Mouse (Mus musculus) heart, adult 18-20 months (tissue): Measurements from ENCODE around the gene Osbpl3. TPM values are rescaled to one million over a fixed set of nuclear protein-coding genes. Genes with fewer than 3 reads are reported as not detected.

Source experiments
- DNase-seq, 2 experiments: peaks; one replicate each; pipeline ENCODE4 v3.0.0; 2021 to 2022; ENCODE audit warnings: mixed read lengths in 1 of 2
- total RNA-seq, 2 experiments: library from RNA; stranded (reverse); gene quantifications; 2 replicates each; pipeline ENCODE4 v1.2.3; 2021

Osbpl3 gene
- total RNA-seq, 2 experiments from 2014 or later: 23.9 to 25.5 TPM

DNA sequence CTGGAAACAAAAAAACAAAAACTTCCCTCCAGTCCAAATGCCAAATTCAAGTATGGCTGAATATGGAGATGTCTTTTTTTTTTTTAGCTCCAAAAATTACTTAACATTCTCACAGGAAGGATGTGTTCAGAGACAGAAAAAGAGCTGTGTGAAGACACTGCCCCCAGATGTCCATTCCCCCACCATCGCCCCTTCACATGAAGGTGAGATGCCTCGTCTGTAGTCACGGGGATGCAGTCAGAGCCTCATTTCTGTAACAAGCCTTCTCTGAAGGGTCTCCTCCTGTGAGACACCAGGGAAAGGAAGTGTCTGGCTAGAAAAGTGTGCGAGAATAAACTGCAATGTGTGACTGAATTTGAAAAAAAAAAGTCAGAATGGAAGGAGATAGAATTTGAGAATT lies 53.1 kb downstream of the Osbpl3 start:
- no peak for DNase-seq

DNA sequence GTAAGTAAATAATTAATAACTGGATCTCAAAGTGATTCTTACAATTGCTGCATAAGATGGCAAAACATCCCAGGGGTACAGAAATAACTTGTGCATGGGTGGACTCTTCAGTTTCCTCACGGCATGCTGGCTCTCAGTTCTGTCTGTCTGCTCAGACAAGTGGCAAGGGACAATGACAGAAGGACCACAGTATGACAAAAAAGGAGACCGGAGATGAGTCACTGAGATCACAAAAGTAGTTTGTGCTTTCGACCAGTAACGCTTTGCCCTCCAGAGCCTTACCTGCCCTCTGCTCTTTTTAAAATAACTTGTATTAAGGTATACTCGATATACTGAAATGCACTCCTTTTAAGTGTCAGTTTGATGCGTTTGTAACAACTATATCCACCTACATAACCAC lies 55.8 kb downstream of the Osbpl3 start:
- DNase-seq: no peak

DNA sequence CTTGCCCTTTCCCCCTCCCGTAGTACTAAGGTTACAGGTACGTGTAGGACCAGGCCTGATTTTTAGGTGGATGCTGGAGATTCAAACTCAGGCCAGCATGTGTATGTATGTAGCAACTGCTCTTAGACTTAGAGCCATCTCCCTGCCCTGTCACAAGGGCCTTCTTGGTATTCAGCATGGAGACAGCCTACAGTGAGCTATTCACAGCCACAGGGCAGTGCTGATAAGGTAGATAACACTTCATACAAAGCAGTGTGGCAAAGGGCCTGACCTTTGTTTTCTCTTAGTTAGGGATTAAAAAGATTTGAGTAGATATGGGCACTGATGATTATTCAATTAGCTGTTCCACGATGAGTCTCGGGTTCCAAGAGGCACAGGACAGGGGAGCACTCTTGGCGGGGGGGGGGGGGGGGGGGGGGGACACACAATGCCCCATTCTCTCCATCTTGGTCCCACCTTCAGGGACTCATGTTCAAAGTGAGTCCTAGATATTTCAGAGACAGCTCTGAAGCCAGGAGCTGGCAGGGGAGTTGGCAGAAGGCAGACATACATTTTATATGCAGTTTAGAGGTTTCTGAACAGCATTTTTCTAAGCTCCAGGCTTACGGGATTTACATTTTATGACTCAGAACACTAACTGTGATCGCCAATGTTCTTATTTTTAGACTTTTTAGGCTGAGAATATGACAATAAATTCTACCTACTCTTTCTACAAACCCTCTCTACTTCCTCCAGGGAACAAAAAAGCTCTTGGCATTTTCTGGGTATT lies 56.4 kb downstream of the Osbpl3 start:
- DNase-seq: no peak

DNA sequence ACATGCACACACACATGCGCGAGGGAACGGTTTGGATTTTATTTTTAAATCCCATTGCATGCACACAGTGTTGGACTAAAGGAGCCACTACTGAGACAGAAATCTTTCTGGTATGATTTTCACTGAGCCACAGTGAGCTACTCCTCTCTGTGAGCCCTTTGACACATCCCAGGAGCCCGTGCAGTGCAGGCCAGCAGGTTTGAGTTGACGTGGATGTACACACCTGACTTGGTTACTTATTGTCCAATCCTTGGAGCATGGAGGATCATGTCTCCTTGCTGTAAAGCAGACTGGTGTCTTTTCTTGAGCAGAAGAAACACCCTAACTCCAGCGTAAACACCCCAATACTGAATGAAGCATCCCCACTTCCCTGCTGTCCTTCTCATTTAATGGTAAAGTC lies 57.7 kb downstream of the Osbpl3 start:
- no peak for DNase-seq

DNA sequence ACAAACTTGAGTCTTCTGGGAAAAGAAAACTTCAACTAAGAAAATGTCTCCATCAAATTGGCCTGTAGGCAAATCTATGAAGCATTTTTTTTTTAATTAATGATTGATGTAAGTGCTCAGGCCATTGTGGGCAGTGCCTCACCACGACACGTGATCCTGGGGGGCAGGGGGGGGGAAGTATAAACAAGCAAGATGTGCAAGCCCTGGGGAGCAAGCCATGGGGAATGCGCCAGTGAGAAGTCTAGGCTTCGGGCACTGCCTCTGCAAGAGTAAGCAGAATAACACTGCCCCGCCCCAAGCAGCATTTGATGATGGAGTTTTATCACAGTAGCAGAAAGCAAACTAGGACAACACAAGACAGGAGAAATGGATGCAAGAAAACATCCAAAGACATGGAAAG lies 58.9 kb downstream of the Osbpl3 start:
- no peak for DNase-seq

DNA sequence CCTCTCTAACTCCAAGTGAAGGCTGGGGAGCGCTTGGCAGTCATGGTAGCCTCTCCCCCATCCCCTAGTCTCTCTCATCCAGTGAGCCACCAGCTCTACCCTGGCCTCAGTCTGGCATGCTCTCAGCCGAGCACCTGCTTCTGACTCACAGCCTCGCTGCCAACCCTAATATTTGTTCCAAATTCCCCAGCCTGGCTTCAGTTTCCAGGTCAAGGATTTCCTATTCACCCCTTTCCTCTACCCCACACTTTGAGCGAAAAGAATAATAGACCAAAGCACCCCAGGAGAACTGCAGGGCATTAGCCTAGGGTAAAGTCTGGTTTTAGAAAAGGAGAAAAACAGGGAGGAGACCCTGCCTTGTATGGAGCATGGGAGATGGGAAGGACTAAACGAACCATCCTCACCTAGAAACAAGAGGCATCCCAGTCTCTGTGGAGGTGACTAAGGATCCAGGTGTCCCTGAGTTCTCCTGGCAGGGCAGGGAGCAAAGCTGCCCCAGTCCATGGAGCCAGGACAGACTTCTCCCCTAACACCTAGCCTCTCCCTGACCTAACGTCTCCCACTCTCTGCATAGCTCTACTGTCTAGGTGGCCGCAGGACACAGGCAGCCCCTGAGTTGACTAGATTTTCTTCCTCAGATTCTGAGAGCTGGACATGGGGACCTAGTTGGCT lies 60.2 kb downstream of the Osbpl3 start:
- no peak for DNase-seq

DNA sequence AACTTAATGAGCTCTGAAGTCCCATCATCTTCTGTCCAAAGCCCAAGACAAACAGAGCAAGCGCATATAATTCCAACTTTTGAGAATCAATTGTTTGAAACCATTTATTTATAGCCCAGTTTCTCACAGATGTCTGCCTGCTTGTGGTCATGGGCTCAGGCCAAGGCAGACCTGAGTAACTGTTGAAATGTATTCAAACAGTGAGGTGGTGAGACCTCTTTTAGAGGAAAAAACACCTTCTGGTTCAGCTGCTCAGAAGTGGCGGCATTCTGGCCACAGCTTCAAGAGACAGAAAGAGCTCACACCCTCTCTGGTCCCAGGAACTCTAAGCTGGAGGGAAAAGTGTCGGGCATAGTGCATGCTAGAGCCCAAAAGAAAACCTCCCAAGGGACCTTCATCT lies 61.6 kb downstream of the Osbpl3 start:
- no peak for DNase-seq

DNA sequence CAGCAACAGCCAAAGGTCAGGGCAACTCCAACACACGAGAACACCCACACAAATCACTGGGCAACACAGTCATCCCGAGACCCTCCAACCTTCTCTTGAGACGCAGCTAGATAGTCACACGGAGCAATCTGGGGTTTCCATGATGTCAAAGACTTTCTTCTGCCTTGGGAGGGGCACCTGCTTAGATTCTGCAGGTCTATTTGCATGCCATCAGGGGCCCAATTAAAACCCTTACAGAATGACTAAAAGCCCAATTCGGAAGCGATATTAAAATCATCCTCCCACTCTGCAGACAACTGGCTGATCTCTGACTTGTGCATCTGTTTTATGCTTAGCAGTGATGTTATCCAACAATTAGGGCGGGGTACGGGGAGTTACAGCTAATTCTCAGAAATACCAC lies 62.0 kb downstream of the Osbpl3 start:
- DNase-seq: no peak

DNA sequence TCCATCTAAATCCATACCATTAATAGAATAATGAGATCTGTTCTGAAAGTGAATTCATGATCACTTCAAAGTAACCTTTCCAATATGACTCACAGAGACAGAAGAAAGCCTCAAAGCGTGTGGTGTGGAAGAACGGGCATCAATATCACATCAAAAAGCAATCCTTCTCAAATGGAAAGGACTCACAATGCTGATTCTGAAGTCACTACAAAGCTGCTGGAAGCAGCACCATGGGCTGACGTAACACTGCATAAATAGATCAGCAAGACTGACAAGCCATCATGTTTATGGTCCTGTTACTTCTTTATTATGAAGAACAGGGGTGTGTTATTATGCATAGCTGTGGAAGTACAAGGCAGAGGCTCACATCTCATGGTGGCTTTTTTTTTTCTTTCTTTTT lies 64.0 kb downstream of the Osbpl3 start:
- no peak for DNase-seq

DNA sequence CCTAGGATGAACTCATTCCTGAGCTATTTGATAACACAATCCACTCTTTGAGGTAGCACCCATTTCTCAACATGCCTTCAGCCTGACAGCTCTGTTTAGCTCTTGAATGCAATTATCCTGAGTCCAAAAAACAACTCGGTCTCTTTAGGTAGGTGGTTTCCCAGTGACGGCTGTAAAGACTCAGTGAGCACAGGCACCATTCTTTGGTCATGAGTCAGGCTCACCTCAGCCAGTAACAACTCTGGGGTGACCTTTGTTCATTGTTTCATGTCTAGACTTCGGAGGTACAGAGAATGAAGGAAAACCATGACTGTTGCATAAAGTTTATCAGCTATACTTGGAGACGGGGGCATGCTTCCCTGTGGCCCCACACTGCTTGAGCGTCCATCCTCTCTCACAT lies 65.7 kb downstream of the Osbpl3 start:
- DNase-seq: no peak

DNA sequence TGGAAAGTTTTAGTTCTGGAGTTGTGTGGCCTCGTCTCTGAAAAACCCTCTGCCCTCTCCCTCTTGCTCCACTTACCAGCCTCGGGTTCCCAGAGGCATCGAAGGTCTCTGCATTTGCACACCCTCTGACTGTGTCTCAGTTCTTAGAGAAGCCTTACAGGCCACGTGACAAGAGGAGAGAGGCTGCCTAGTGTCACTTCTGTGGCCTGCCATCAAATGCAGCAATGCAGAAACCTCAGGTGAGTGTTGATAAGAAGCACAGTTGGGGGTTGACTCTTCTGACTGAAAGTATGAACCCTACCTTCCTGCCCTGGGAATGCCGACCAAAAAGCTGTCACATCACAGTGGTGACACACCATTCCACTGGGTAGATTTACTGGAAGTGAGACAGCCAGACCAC lies 68.4 kb downstream of the Osbpl3 start:
- DNase-seq: no peak

DNA sequence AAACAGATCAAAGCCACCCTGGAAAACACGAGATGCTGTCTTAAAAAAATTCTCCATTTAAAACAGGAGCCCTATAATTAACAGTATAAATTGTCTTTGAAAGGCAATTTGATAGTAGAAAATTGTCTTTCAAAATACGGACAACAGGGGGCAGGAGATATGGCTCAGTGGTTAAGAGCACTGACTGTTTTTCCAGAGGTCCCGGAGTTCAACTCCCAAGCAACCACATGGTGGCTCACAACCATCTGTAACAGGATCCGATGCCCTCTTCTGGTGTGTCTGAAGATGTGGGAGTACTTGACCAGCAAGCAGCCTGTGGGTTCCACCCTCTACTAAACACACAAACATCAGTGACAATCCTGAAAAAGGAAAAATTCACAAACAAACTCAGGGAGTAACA lies 69.5 kb downstream of the Osbpl3 start:
- no peak for DNase-seq

DNA sequence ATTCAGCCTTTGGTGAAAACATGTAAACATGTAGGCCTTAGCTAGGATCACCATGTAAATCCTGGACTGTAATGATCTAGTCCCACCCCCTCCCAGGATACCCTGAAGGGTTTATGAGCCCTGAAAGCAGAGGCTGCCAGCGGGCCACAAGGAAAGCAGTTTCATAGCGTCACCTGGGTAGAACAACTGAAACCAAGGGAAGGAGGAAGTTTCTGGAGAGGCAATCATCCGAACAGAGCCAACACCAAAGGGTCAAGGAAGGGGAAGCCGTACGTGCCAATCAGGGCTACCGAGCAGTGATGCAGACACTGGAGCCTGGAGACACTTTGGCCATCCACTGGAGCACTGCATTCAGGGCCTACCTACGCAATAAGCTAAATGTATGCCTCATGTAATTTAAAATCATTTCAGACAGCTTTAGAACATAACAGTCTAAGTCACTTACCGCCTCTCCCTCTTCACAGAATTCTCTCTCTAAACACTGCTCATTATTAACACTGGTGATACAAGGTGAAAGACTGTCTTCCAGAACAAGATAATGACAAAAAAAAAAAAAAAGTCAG lies 70.5 kb downstream of the Osbpl3 start:
- no peak for DNase-seq

DNA sequence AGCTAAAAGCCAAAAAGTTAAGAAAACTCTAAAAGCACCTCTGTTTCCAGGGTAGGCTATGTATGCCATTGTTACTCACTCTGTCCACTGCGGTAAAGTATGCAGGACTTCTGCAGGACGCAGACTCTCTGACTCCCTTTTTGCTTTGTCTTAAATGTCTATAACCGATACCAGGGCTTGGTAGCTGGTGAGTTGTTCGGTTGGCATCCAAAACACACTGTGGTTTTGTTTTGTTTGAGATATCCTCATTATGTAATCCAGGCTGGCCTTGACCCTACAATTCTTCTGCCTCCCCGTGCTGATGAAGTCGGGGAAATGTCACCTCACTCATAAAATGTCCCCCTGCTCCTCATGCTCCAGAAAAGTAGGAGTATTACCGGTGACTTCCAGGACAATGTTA lies 73.3 kb downstream of the Osbpl3 start:
- no peak for DNase-seq

DNA sequence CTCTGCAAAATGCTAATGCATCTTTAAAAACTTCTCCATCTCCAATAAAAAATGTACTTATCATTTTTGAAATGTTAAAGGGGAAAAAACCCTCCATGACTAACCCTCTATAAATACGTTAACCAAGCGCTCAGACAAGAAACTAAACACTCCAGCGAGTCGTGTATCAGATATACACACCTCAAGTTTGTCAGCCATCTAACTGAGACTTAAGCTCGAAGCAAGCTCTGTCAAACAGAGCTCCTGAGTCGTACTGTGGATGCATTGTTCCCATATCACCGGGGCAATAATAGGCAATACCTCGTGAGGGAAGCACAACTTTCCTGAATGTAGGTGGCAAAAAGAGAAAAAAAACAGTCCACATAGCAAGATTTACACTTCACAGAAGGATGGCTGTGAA lies 73.8 kb downstream of the Osbpl3 start:
- no peak for DNase-seq

DNA sequence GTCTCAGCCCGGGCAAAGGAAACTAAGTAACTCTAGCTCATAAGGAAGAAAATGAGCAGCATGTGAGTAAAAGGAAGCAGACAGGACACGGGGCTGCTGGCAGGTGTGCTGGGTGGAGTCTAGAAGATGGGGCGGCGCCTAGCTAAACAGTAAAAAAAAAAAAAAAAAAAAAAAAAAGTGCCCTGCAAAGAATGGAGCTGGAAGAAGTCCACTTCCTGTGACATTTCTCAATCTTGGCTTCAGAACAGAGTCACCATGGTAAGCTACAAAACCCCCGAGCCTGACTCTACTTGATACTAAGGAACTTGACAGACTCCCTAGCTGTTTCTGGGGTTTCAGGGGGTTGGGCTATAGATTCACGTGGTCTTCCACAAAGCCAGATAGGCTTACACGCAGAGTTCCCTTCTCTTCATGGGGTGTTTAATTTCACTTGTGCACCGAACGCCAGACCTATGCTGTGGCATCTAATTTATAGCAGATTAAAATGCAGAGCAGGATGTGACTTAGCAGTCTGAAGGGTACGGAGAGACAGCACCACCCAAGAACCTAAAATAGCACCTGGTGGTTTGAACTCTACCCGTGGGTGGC lies 74.4 kb downstream of the Osbpl3 start:
- DNase-seq: peak; percentile 51 to 55

DNA sequence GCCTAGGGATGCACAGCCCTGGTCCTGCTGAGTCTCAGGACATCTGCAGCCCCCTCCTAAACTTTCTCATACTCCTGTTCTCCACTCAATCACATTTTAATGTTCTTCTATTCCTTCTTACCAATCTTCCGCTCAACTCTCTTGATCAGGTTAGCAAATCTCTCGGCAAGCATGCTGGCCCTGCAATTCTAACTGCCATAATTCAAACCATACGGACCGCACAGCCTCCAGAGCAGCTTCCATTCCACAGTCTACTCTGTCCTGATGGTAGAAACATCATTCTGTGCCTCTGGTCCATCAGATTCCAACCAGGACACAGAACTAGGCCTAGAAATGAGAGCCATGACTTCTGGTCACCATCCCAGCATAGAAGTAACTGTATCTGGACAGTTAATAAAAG lies 76.3 kb downstream of the Osbpl3 start:
- DNase-seq: no peak

DNA sequence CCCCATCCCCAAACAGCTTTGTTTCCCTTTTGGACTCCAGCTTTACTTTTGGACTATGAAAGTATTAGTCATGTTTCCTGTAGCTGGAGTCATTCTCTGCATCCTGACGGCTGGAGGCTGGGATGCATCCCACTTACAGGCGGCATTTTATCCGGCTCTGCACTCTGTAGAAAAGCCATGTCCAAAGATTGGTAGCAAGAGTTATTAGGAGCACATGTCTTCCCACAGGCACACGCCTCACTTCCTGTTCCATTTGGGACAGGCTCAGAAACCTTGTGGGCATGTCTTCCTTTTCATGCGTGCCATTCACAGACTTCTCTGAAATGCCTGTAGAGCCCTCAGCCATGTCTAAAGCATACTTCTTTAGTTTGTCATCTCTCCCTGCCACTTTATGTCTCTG lies 76.9 kb downstream of the Osbpl3 start:
- DNase-seq: peak; percentile 49 to 57

DNA sequence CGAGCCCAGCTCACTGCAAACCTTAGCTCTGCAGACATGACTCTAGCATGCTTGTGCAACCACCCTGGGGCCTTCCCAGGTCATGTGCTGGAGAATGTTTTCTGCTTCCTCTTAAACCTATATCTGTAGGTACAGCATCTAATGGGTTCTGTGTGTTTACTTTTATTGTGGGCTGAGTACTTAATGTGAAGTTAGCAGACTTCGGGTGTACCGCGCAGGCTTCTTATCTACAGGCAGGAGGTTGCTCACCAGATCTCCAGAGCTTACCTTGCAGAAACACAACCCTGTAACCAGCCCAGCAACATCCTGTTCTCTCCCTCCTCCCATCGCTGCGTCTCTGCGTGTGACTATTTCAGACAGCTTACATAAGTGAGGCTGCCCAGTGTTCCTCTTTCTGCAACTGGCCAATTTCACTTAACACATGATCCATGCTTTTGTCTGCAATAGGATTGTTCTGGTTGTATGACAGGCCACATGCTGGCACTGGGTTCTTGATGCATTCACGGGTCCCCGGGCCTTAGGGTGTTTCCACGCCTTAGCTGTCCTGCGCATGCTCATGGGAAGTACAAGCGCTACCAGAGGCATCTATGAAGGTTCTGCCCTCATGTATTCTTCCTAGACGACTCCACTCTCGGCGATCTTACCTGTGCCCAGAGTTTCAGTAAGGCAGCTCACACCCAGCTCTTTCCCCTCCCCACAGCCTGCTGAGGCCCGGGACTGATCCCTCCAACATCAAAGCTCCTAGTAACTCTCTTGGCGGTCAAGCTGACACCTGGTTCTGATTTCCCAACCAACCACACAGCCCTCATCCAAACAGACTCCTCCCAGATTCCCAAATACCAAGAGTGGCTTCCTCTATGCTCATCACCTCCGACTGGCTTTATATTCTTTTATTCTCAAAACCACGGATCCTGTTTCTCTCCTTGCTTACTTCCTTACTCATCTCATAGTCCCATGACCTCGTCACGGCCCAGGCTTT lies 78.0 kb downstream of the Osbpl3 start:
- peak; percentile 53 to 75 for DNase-seq

DNA sequence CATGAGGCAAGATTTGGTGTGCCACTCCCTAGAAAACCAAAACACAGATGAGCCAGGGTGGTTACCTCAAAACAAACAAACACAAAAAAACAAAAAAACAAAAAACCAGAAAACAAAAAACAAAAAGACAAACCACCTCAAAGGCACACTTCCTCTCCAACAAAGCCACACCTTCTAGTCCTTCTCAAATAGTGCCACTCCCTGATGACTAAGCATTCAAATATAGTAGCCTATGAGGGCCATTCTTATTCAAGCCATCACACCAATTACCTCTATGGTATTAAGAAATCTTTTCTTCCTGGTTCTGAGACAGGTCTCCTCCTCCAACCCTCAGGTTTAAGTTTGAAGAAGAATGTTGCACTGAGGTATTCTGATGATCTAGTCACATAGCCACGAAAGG lies 79.3 kb downstream of the Osbpl3 start:
- no peak for DNase-seq

DNA sequence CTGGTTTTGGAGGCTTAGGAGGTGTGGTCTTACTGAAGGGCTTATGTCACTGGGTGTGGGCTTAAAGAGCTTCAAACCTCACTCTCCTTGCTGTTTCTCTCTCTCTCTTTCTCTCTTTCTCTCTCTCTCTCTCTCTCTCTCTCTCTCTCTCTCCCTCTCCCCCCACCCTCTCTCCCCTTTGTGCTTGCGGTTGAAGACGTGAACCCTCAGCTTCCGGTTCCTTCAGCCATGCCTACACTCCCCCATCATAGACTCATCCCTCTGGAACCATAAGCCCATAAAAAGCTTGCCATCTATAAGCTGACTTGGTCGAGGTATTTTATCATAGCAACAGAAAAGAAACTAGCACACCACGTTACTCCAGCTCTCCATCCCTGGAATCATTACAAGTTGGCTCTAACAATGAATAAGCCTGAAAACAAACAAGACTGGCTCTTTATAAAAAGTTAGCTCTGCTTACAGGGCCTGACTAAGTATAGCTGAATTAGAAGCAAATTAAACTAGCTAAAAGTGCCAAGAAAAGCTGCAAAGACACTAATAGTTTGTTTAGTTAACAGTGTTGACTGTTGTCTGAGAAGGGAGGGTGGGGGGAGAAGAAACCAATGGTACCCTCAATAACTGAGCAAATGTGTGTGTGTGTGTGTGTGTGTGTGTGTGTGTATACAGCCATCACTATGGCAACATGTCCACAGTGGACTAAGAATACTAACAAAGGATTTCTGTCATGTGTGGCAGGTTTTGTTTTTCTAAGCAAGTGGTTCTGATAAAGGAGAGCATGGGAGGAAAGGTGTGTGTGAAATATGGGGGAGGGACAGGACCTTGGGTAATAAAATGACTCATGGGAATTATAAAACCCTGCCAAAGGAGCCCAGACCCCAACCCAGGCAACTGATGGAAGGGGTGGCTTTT lies 83.2 kb downstream of the Osbpl3 start:
- DNase-seq: no peak
